Mouse (Mus musculus): Measurements from ENCODE around the gene Arhgap42. TPM values are rescaled to one million over a fixed set of nuclear protein-coding genes. Genes with fewer than 3 reads are reported as not detected.

Arhgap42 gene
- polyA plus RNA-seq, 1 experiment from 2014 or later = 23.4 TPM

GRCm38 (mm10) chr9:9199170-9199841 lies 39.6 kb downstream of the Arhgap42 start:
- H3K9ac ChIP-seq (ENCODE audit: low read depth, low read length) = no peak overlapping the region
- 0 out of 2 replicates have a peak, but pooled peaks cover 3% of the 10 kb centered on the region for H3K4me1 ChIP-seq (replicated peaks; ENCODE audit: control insufficient read depth, insufficient read depth, low read length)
- ATAC-seq = no peak
- H3K27ac ChIP-seq (ENCODE audit: low read depth, low read length) = no peak overlapping the region
- H3K4me2 ChIP-seq (replicated peaks; ENCODE audit: low read depth) = no peak overlapping the region
- WGBS = 58% methylated on average over 8 of the region's 8 CpGs
- H3K27me3 ChIP-seq (replicated peaks; ENCODE audit: control insufficient read depth, insufficient read depth, low read length) = no peaks in the 10 kb centered on the region
- H3K36me3 ChIP-seq (ENCODE audit: control insufficient read depth, insufficient read depth) = no peaks in the 10 kb centered on the region
- H3K4me3 ChIP-seq (ENCODE audit: low read depth, low read length) = no peak overlapping the region
- TF ChIP-seq CTCF (IDR thresholded peaks at IDR 0.05; ENCODE audit: low read depth) = no peak
- no peaks in the 10 kb centered on the region for H3K9me3 ChIP-seq (ENCODE audit: control insufficient read depth)

- 0 out of 2 replicates have a peak, but pooled peaks cover 3% of the 10 kb centered on the region for H3K4me1 ChIP-seq (replicated peaks; ENCODE audit: control insufficient read depth, insufficient read depth, low read length)
- no peak overlapping the region for H3K4me2 ChIP-seq (replicated peaks; ENCODE audit: low read depth)
- no peak overlapping the region for H3K9ac ChIP-seq (ENCODE audit: low read depth, low read length)
- no peak for ATAC-seq
- H3K36me3 ChIP-seq (ENCODE audit: control insufficient read depth, insufficient read depth) = no peaks in the 10 kb centered on the region
- H3K4me3 ChIP-seq (ENCODE audit: low read depth, low read length) = no peak overlapping the region
- no peak for TF ChIP-seq CTCF (IDR thresholded peaks at IDR 0.05; ENCODE audit: low read depth)
- WGBS = 54% methylated on average over 3 of the region's 3 CpGs
- no peaks in the 10 kb centered on the region for H3K27me3 ChIP-seq (replicated peaks; ENCODE audit: control insufficient read depth, insufficient read depth, low read length)
- H3K27ac ChIP-seq (ENCODE audit: low read depth, low read length) = no peak overlapping the region
- H3K9me3 ChIP-seq (ENCODE audit: control insufficient read depth) = no peaks in the 10 kb centered on the region
These were observed 40.3 kb downstream of the Arhgap42 start for GRCm38 (mm10) chr9:9198645-9199044.

GRCm38 (mm10) chr9:9196046-9196445 lies 42.9 kb downstream of the Arhgap42 start:
- no peak overlapping the region for H3K4me3 ChIP-seq (ENCODE audit: low read depth, low read length)
- H3K9me3 ChIP-seq (ENCODE audit: control insufficient read depth) = no peaks in the 10 kb centered on the region
- no peak overlapping the region for H3K27ac ChIP-seq (ENCODE audit: low read depth, low read length)
- no peak overlapping the region for H3K9ac ChIP-seq (ENCODE audit: low read depth, low read length)
- no peaks in the 10 kb centered on the region for H3K36me3 ChIP-seq (ENCODE audit: control insufficient read depth, insufficient read depth)
- H3K4me2 ChIP-seq (replicated peaks; ENCODE audit: low read depth) = no peak overlapping the region
- ATAC-seq = no peak
- H3K27me3 ChIP-seq (replicated peaks; ENCODE audit: control insufficient read depth, insufficient read depth, low read length) = no peaks in the 10 kb centered on the region
- 0 out of 2 replicates have a peak, but pooled peaks cover 3% of the 10 kb centered on the region for H3K4me1 ChIP-seq (replicated peaks; ENCODE audit: control insufficient read depth, insufficient read depth, low read length)
- no peak for TF ChIP-seq CTCF (IDR thresholded peaks at IDR 0.05; ENCODE audit: low read depth)

DNA sequence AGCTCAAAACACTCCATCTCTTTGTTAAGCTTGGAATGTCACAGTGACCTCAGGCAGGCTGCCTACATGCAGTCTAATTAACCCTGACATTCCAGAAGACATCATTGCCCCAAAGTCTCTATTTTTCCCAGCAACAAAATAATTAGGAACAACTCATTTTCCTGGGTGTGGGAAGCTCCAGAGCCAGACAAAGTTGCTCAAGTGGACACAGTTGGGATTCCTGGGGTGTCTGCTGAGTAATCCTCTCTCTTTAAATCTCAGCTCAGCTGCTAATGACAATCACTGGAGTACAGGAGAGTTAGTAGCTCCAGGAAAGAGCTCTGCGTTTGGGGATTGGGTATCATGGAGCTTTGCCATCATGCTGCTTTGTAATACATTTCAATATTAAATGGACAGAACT lies 44.4 kb downstream of the Arhgap42 start:
- no peak overlapping the region for H3K4me2 ChIP-seq (replicated peaks; ENCODE audit: low read depth)
- H3K9ac ChIP-seq (ENCODE audit: low read depth, low read length) = no peak overlapping the region
- no peaks in the 10 kb centered on the region for H3K27me3 ChIP-seq (replicated peaks; ENCODE audit: control insufficient read depth, insufficient read depth, low read length)
- ATAC-seq = no peak
- TF ChIP-seq CTCF (IDR thresholded peaks at IDR 0.05; ENCODE audit: low read depth) = no peak
- H3K36me3 ChIP-seq (ENCODE audit: control insufficient read depth, insufficient read depth) = no peaks in the 10 kb centered on the region
- 75% methylated on average over 1 of the region's 1 CpGs for WGBS
- H3K4me3 ChIP-seq (ENCODE audit: low read depth, low read length) = no peak overlapping the region
- H3K9me3 ChIP-seq (ENCODE audit: control insufficient read depth) = no peaks in the 10 kb centered on the region
- H3K4me1 ChIP-seq (replicated peaks; ENCODE audit: control insufficient read depth, insufficient read depth, low read length) = 0 out of 2 replicates have a peak, but pooled peaks cover 3% of the 10 kb centered on the region
- no peak overlapping the region for H3K27ac ChIP-seq (ENCODE audit: low read depth, low read length)

GRCm38 (mm10) chr9:9192716-9193115 lies 46.2 kb downstream of the Arhgap42 start:
- Histone ChIP-seq H3K4me2 (replicated peaks; ENCODE audit: low read depth) (no peak overlapping the region), H3K27me3 (replicated peaks; ENCODE audit: control insufficient read depth, insufficient read depth, low read length) (no peaks in the 10 kb centered on the region), H3K27ac (ENCODE audit: low read depth, low read length) (no peak overlapping the region), H3K9me3 (ENCODE audit: control insufficient read depth) (no peaks in the 10 kb centered on the region), H3K9ac (ENCODE audit: low read depth, low read length) (no peak overlapping the region), H3K4me3 (ENCODE audit: low read depth, low read length) (no peak overlapping the region), H3K4me1 (replicated peaks; ENCODE audit: control insufficient read depth, insufficient read depth, low read length) (0 out of 2 replicates have a peak, but pooled peaks cover 12% of the 10 kb centered on the region), H3K36me3 (ENCODE audit: control insufficient read depth, insufficient read depth) (no peaks in the 10 kb centered on the region)
- 88% methylated on average over 4 of the region's 4 CpGs for WGBS
- no peak for ATAC-seq
- no peak for TF ChIP-seq CTCF (IDR thresholded peaks at IDR 0.05; ENCODE audit: low read depth)

GRCm38 (mm10) chr9:9190835-9191234 lies 48.1 kb downstream of the Arhgap42 start:
- H3K4me1 ChIP-seq (replicated peaks; ENCODE audit: control insufficient read depth, insufficient read depth, low read length) = 0 out of 2 replicates have a peak, but pooled peaks cover 12% of the 10 kb centered on the region
- 93% methylated on average over 1 of the region's 1 CpGs for WGBS
- no peak overlapping the region for H3K4me3 ChIP-seq (ENCODE audit: low read depth, low read length)
- ATAC-seq = no peak
- no peak overlapping the region for H3K27ac ChIP-seq (ENCODE audit: low read depth, low read length)
- H3K9me3 ChIP-seq (ENCODE audit: control insufficient read depth) = no peaks in the 10 kb centered on the region
- H3K9ac ChIP-seq (ENCODE audit: low read depth, low read length) = no peak overlapping the region
- no peaks in the 10 kb centered on the region for H3K27me3 ChIP-seq (replicated peaks; ENCODE audit: control insufficient read depth, insufficient read depth, low read length)
- H3K36me3 ChIP-seq (ENCODE audit: control insufficient read depth, insufficient read depth) = no peaks in the 10 kb centered on the region
- TF ChIP-seq CTCF (IDR thresholded peaks at IDR 0.05; ENCODE audit: low read depth) = no peak
- no peak overlapping the region for H3K4me2 ChIP-seq (replicated peaks; ENCODE audit: low read depth)

All from intestine, postnatal 0 days (tissue).